In the genomic region with DNA sequence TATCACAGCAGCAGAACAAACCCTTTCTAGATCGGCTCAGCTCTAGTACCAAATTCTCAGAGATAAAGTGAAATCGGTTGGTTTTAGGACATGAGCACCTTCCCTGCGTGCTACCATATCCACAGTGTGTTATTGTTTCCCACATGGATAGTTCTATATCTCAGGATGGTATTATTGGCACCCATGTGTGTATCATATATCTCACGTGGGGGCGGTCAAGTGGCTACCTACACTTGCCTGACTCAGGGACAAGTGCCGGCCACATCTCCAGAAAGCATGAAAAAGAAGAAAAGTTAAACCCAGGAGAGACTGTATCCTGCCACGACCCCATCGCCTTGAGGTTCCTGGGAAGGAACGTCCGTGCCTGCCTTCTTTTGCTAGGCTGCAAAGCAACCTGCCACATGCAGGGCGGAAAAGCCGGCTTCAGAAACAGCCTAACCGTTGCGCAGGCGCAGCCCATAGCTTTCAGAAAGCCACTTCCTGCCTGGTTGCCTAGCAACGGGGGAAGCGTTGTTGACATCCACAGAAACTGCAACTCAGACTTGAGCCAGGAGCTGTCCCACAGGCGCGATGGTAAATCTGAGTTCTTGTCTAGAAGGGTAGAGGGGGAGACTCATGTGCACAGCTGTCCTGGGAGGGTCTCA, we compare ENCODE assay signal across 8 mouse cellular contexts. TPM values are rescaled to one million over a fixed set of nuclear protein-coding genes. Genes with fewer than 3 reads are reported as not detected.
DNase-seq lines count a peak whose midpoint lies in the region; ATAC-seq and TF ChIP-seq lines count a peak whose summit lies in the region.

A gene (plus strand): TSS at position 498 of the 644 bp plus-strand sequence.

- 7% methylated on average over 19 of the region's 19 CpGs for WGBS in hindbrain, postnatal 0 days

- H3K9me3 ChIP-seq in hindbrain, postnatal 0 days (ENCODE audit: low read length): no peaks in the 10 kb centered on the region

- no peaks in the 10 kb centered on the region for H3K4me1 ChIP-seq in hindbrain, postnatal 0 days (ENCODE audit: insufficient read depth, low read length)

- ATAC-seq in hindbrain, postnatal 0 days: peak; percentile 97

- no peaks in the 10 kb centered on the region for H3K27me3 ChIP-seq in hindbrain, postnatal 0 days (ENCODE audit: insufficient read depth, low read length)

- peak within 1 kb of the TSS; percentile 44 for H3K4me3 ChIP-seq in hindbrain, postnatal 0 days (ENCODE audit: low read length)

- peak within 1 kb of the TSS; percentile 85 for H3K4me2 ChIP-seq in hindbrain, postnatal 0 days (ENCODE audit: low read depth, low read length)

- peak within 1 kb of the TSS; percentile 35; the same call in 1 of the 2 replicates for H3K9ac ChIP-seq in hindbrain, postnatal 0 days (replicated peaks; ENCODE audit: low read length)

- peak; percentile 20 for TF ChIP-seq CTCF in hindbrain, postnatal 0 days (IDR thresholded peaks at IDR 0.05; ENCODE audit: low read depth)

- H3K36me3 ChIP-seq in hindbrain, postnatal 0 days (ENCODE audit: insufficient read depth, low read length): no peaks in the 10 kb centered on the region

- H3K27ac ChIP-seq in hindbrain, postnatal 0 days: no peak within 1 kb of the TSS

- DNase-seq in WW6 (ENCODE audit: low read depth, low spot score): peak; percentile 88
- DNase-seq in cerebellum, postnatal 4 days (ENCODE audit: low spot score in 2 of 2): peak; percentile 78 to 89
- DNase-seq in gastrocnemius, adult 8-10 months (ENCODE audit: low spot score in 2 of 2): peak; percentile 79 to 85
- DNase-seq in hindbrain, postnatal 0 days (ENCODE audit: low spot score): peak; percentile 98
- DNase-seq in left cerebral cortex, adult 11 months (ENCODE audit: low spot score): peak; percentile 88
- DNase-seq in lung, postnatal 25 days (ENCODE audit: low spot score): peak; percentile 95
- DNase-seq in ovary, postnatal 36 days (ENCODE audit: low spot score): peak; percentile 87
- DNase-seq in thymus, postnatal 10 days (ENCODE audit: low spot score in 2 of 2): peak; percentile 97 to 98

RNA-seq across cellular contexts. Expression of the gene that starts here (rescaled TPM):
- total RNA-seq in gastrocnemius, adult 8-10 months (2022): under 1 TPM in 1 of 4 experiments, not detected in 3; 0.86 TPM
- total RNA-seq in hindbrain, postnatal 0 days (2014; rRNA removed): 5.9 and 13.7 TPM in 2 replicates
- polyA plus RNA-seq in hindbrain, postnatal 0 days (2015; fragmentation: Nextera tagmentation; extraction: Ambion mirVana): 20.2 and 26.3 TPM in 2 replicates

Comparison
In these comparisons a context has a peak if more than half of its experiments do, and no peak if none do; other contexts are left out.
1. Peak in DNase-seq in gastrocnemius, adult 8-10 months; RNA of the gene not detected or under 1 TPM.